Mouse (Mus musculus) liver, embryonic 15.5 days (tissue): Measurements from ENCODE around the gene Icmt. TPM values are rescaled to one million over a fixed set of nuclear protein-coding genes. Genes with fewer than 3 reads are reported as not detected.
A peak's percentile ranks its signal among the peaks of the same experiment; 100 is the strongest.

ENCODE experiments used
- ATAC-seq: fragments of 200-750 bp; cut with Nextera tagmentation; 2 replicates; pipeline ENCODE4 v1.8.0; 2017; ENCODE audit warnings: moderate number of reproducible peaks, mild to moderate bottlenecking, moderate library complexity; ENCODE audit not compliant: insufficient read depth
- H3K27ac ChIP-seq: fragments of 300-500 bp; sonication (generic); replicated peaks from 2 replicates; pipeline ENCODE4 v1.5.1; 2015; ENCODE audit warnings: mild to moderate bottlenecking, inconsistent platforms
- H3K27me3 ChIP-seq: fragments of 300-500 bp; sonication (generic); 2 replicates; pipeline ENCODE4 v1.6.1; 2015; ENCODE audit warnings: mild to moderate bottlenecking, inconsistent platforms
- H3K36me3 ChIP-seq: fragments of 300-500 bp; sonication (generic); replicated peaks from 2 replicates; pipeline ENCODE4 v1.6.1; 2015; ENCODE audit warnings: moderate library complexity, mild to moderate bottlenecking, inconsistent platforms
- H3K4me1 ChIP-seq: fragments of 300-500 bp; sonication (generic); replicated peaks from 2 replicates; pipeline ENCODE4 v1.6.1; 2015; ENCODE audit warnings: inconsistent platforms
- H3K4me2 ChIP-seq: fragments of 300-500 bp; sonication (generic); 2 replicates; pipeline ENCODE4 v1.6.1; 2015; ENCODE audit warnings: moderate library complexity, mild to moderate bottlenecking, inconsistent platforms
- H3K4me3 ChIP-seq: fragments of 300-500 bp; sonication (generic); replicated peaks from 2 replicates; pipeline ENCODE4 v1.5.1; 2015; ENCODE audit warnings: mild to moderate bottlenecking, inconsistent platforms
- H3K9ac ChIP-seq: fragments of 300-500 bp; sonication (generic); 2 replicates; pipeline ENCODE4 v1.6.1; 2015; ENCODE audit warnings: moderate library complexity, mild to moderate bottlenecking, inconsistent platforms
- H3K9me3 ChIP-seq: fragments of 300-500 bp; sonication (generic); replicated peaks from 2 replicates; pipeline ENCODE4 v1.6.1; 2016; ENCODE audit warnings: inconsistent platforms
- WGBS: fragments of 180-500 bp; shearing (Covaris S2); methylation state at CpG from one replicate; pipeline ENCODE4 v1.1.7; 2015; ENCODE audit warnings: mixed read lengths; ENCODE audit not compliant: insufficient replicate concordance; 5-methylcytosine and 5-hydroxymethylcytosine counted together
- polyA plus RNA-seq: library from polyadenylated mRNA; unstranded; fragments of >200 nt; fragmentation: Nextera tagmentation; extraction: Ambion mirVana; gene quantifications from 2 replicates; pipeline ENCODE4 v1.2.1, GENCODE M21; 2015

Gene Icmt
- polyA plus RNA-seq, 1 experiment from 2014 or later: 7.6 TPM

DNA sequence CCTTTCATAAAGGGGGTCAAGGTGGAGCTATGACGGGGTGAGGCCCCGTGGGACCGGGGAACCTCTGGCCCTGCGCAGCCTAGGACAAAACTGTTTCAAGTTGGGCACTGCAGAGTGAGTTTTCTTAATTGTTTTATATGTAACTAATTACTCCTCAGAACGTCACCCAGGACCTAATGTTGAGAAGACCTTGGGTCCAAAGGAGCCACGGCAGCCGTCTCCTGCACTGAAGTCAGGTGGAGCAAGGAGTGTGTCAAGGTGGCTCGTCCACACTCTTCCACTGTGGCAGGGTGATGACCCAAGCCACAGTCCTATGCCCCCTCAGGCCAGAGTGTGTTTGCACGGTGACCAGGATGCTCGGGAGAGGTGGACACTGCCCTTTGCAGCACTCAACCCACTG lies 6.1 kb downstream of the Icmt start:
- H3K36me3 ChIP-seq: peaks cover 50% of the 10 kb centered on the region
- 78% methylated on average over 10 of the region's 10 CpGs for WGBS
- ATAC-seq: no peak

DNA sequence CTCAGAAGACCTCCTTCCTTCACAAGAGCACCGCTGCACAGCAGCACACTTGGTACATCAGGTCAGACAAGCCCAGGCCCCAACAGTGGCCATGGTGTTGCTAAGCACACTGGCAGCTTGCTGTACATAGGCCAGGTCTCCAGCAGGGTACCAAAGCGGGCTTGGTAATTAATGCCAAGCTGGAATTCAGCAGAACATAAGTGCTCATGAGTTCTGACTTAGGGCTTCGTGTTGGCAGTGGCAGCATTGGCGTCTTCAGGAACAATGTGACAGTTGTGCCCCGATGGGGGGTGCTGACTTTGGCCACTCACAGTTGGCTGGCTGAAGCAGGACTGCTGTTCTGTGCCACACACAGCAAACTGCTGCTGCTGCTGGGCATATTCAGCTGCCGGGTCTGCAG lies 7.7 kb downstream of the Icmt start:
- Histone ChIP-seq H3K4me1 (no peaks in the 10 kb centered on the region), H3K9me3 (no peaks in the 10 kb centered on the region), H3K4me3 (no peak overlapping the region), H3K36me3 (peaks cover 48% of the 10 kb centered on the region), H3K27me3 (no peaks in the 10 kb centered on the region), H3K9ac (no peak overlapping the region), H3K27ac (no peak overlapping the region), H3K4me2 (no peak overlapping the region)
- 80% methylated on average over 6 of the region's 6 CpGs for WGBS
- ATAC-seq: no peak

More for the DNA sequence above, 6.1 kb downstream of the Icmt start:
- no peak overlapping the region for H3K9ac ChIP-seq
- H3K4me1 ChIP-seq: peaks cover 9% of the 10 kb centered on the region
- H3K4me3 ChIP-seq: no peak overlapping the region
- H3K27me3 ChIP-seq: no peaks in the 10 kb centered on the region
- no peak overlapping the region for H3K27ac ChIP-seq
- no peaks in the 10 kb centered on the region for H3K9me3 ChIP-seq
- no peak overlapping the region for H3K4me2 ChIP-seq

DNA sequence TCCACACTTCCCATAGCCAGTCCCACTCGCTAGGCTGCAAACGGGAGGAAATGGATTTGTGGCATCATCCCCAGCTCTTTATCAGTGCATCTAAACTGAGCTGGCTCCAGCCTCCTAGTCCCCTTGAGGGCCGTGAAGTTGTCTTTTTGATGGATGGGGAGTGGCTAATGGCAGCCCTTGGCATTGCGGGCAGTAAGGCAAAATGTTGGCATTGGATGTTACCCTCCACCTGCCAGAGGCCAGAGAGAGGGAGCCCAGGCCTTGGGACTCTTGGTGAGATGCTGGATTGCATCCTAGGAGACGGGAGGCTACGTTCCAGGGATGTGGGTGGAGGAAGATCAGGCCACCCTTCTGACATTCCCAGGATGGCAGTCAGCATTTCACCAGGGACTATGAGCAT lies 9.0 kb downstream of the Icmt start:
- Histone ChIP-seq H3K9ac (no peak overlapping the region), H3K4me3 (no peak overlapping the region), H3K4me2 (no peak overlapping the region), H3K9me3 (no peaks in the 10 kb centered on the region), H3K27ac (no peak overlapping the region), H3K4me1 (no peaks in the 10 kb centered on the region), H3K36me3 (peaks cover 36% of the 10 kb centered on the region), H3K27me3 (peaks cover 12% of the 10 kb centered on the region)
- 66% methylated on average over 6 of the region's 6 CpGs for WGBS
- no peak for ATAC-seq

DNA sequence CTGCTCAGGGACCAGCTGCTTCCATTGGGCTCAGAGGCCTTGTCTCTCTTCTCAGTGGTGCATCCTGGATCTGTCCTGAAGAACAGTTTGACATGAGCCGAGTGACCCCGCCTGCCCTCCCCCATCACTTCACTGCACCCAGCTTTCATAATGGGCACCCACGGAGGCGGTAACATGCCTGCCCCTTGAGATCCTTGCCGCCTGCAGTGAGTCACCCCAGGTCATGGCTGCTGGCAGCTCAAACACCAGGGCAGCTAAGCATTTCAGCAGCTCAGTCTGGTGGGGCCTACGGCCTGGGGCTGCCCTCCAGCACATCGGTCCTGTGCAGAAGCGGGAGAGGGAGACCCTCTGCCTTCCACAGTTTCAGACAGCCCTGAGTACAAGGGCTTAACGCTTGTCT lies 10.5 kb downstream of the Icmt start:
- H3K27ac ChIP-seq: no peak overlapping the region
- WGBS: 78% methylated on average over 9 of the region's 9 CpGs

DNA sequence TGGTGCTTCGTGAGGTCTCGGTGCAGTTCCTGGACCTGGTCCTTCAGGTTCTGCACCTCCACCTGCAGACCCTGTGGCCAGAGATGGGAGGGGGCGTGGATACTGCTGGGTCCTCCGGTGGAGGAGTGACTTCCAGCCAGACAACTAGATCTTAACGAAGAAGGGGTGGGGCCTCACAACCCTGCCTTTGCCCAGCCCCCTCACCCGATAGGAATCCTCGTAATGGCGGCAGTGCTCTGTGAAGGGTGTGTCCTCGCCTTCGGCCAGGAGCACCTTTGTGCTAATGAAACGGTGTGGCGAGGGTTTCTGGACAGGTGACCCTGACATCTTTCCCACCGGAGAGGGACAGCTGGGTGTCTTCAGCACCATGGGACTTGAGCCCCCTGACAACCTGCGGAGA lies 15.2 kb downstream of the Icmt start:
- no peak for ATAC-seq
- 6% methylated on average over 14 of the region's 14 CpGs for WGBS
- Histone ChIP-seq H3K4me3 (no peak overlapping the region), H3K9ac (no peak overlapping the region), H3K27me3 (peaks cover 74% of the 10 kb centered on the region), H3K27ac (no peak overlapping the region), H3K9me3 (no peaks in the 10 kb centered on the region), H3K4me1 (peaks cover 16% of the 10 kb centered on the region), H3K4me2 (peak overlapping the region; percentile 15; the same call in 1 of the 2 replicates), H3K36me3 (no peaks in the 10 kb centered on the region)

More for the DNA sequence above, 10.5 kb downstream of the Icmt start:
- Histone ChIP-seq H3K4me3 (no peak overlapping the region), H3K9ac (no peak overlapping the region), H3K4me2 (no peak overlapping the region), H3K9me3 (no peaks in the 10 kb centered on the region), H3K27me3 (peaks cover 28% of the 10 kb centered on the region), H3K36me3 (peaks cover 23% of the 10 kb centered on the region), H3K4me1 (peaks cover 5% of the 10 kb centered on the region)
- no peak for ATAC-seq

DNA sequence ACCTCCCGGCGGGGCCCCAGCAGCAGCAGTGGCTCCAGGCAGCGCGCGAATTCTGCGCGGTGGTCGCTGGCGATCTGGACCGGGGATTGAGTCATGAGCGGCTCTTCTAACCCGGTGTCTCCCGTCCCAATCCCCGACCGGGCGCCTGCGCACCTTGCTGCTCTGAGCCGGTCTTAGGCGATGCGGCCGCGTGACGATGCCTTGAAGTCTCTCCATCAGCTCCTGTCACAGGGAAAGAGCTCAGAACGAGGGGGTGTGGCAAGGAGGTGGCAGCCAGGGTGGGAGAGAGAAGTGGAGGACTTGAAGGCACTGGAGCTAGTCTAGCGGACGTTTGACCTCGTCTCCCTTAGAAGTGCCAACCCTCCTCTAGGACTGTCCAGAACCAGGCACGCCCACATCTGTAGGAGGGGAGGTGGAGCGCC lies 16.2 kb downstream of the Icmt start:
- no peak overlapping the region for H3K9ac ChIP-seq
- peaks cover 16% of the 10 kb centered on the region for H3K4me1 ChIP-seq
- ATAC-seq: no peak
- no peaks in the 10 kb centered on the region for H3K36me3 ChIP-seq
- H3K9me3 ChIP-seq: no peaks in the 10 kb centered on the region
- peak overlapping the region; percentile 24 for H3K4me3 ChIP-seq
- peak overlapping the region; percentile 47 for H3K4me2 ChIP-seq
- 1% methylated on average over 29 of the region's 29 CpGs for WGBS
- peaks cover 85% of the 10 kb centered on the region for H3K27me3 ChIP-seq
- H3K27ac ChIP-seq: no peak overlapping the region

DNA sequence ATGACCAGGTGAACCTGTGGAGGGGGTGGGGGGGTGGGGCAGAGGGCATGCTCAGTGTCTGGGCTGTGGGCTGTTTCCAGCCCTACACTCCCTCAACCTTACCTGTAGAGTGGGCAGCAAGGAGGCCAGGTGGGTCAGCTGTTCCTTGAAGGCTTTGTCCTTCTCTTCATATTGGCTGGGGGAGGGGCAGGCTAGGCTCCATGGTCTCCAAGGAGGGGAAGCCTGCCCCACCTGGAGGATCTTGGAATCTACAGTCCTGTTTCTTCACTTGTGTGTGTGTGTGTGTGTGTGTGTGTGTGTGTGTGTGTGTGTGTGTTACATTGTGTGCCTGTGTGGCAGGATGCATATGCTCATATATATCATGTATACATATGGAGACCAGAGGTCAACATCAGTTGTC lies 16.9 kb downstream of the Icmt start:
- Histone ChIP-seq H3K9me3 (no peaks in the 10 kb centered on the region), H3K27ac (no peak overlapping the region), H3K4me1 (peaks cover 22% of the 10 kb centered on the region), H3K27me3 (peaks cover 92% of the 10 kb centered on the region), H3K9ac (no peak overlapping the region), H3K4me3 (no peak overlapping the region), H3K36me3 (no peaks in the 10 kb centered on the region), H3K4me2 (no peak overlapping the region)
- ATAC-seq: no peak

DNA sequence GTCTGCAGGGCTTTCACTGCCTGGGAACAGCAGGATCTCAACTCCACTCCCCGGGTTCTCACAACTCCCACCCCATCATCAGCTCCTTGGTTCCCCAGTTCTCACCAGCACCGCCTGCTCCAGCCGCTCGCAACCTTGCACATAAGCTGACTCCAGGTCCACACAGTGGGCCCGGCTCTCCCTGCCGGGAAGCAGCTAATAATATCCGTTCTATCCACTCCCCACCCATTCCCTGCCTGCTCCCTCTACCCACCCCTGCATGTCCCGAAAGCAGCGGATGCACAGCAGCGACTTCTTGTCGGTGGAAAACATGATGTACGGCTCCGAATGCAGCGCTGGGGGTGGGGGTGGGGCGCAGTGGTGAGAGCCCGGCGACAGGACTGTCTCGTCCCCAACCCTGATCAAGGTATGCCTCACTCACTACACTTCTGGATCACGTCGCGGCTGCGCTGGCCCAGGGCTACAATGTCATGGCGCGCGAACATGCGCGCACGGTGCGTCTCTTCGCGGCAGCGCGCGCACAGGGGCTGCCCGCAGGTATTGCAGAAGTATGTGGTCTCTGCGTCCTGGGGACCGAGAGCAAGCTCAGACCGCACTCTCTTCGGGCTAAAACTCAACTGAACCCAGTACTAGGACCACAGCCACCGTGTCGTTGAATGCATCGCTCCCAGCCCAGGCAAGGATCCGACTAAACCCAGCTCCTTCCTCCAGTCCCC lies 18.6 kb downstream of the Icmt start:
- no peak for ATAC-seq
- peaks cover 22% of the 10 kb centered on the region for H3K4me1 ChIP-seq
- H3K36me3 ChIP-seq: no peaks in the 10 kb centered on the region
- no peak overlapping the region; the same call in 1 of the 2 replicates for H3K4me3 ChIP-seq
- peak overlapping the region; percentile 15 for H3K4me2 ChIP-seq
- H3K9ac ChIP-seq: no peak overlapping the region
- no peak overlapping the region for H3K27ac ChIP-seq
- H3K27me3 ChIP-seq: peaks cover 89% of the 10 kb centered on the region
- no peaks in the 10 kb centered on the region for H3K9me3 ChIP-seq
- WGBS: 2% methylated on average over 43 of the region's 43 CpGs

DNA sequence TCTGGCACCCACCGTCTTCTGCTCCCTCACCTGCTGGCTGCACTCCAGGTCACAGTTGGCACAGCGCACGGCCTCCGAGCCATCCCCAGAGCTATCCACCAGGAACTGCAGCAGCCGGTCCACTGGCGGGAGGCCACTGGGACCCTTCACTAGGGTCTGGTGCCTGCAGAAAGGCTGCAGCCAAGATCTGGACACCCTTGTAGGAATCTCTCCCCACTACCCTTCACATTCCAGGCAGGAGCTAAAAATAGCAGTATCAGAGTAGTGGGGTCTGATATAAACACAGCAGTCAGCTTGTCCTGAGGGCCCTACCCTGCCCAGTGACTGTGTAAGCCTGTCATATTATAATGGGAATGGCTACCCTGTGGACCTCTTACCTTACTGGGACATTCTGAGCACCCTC lies 20.6 kb downstream of the Icmt start:
- no peak overlapping the region for H3K9ac ChIP-seq
- H3K27me3 ChIP-seq: peaks cover 73% of the 10 kb centered on the region
- no peaks in the 10 kb centered on the region for H3K36me3 ChIP-seq
- no peak overlapping the region for H3K4me3 ChIP-seq
- WGBS: 74% methylated on average over 6 of the region's 6 CpGs
- H3K4me2 ChIP-seq: no peak overlapping the region
- no peak for ATAC-seq
- no peak overlapping the region for H3K27ac ChIP-seq
- peaks cover 16% of the 10 kb centered on the region for H3K4me1 ChIP-seq
- H3K9me3 ChIP-seq: no peaks in the 10 kb centered on the region

DNA sequence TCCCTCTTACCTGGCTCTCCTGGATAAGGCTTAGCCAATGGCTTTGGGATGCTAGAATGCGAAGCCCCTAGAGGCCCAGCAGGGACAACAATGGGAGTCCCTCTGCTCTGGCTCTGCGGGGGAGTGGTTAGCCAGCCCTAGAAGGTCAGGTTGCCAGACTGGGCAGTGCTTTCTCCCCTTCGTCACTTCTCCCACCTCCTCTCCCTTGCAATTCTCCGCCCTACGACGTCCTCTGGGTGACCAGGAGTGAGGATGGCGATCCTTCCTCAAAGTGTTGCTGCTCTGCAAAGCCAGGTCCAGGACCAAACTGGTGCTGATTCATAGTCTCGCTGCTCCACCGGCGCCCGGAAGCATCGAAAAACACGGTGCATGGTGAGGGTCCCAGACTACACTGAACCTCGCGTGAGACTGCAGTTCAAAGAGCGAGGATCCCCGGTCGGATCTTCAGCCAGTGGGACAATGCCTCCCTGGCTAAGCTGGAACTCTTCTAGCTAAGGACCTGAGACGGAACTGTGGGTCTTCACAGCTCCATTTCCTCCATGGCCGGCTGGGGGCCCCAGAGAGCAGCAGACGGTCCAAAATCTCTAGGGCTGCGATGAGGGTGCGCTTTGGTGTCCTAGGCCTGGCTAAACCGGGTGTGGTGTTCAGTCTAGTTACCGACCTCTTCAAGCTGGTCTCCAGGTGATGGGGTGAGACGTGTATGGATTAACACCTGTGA lies 21.6 kb downstream of the Icmt start, which contains the start of gene Rnf207:
Gene Rnf207, minus strand, starts transcription at position 477 of the 718 bp plus-strand sequence.
- Histone ChIP-seq H3K4me1 (0 out of 2 replicates have a peak, but pooled peaks cover 6% of the 10 kb centered on the region), H3K36me3 (no peaks in the 10 kb centered on the region), H3K27me3 (peaks cover 63% of the 10 kb centered on the region), H3K4me3 (0 out of 2 replicates have a peak within 1 kb of the TSS, but pooled peaks have one; percentile 10), H3K4me2 (peak within 1 kb of the TSS; percentile 49), H3K27ac (no peak within 1 kb of the TSS), H3K9ac (no peak within 1 kb of the TSS), H3K9me3 (no peaks in the 10 kb centered on the region)
- no peak for ATAC-seq
- WGBS: 6% methylated on average over 26 of the region's 26 CpGs

DNA sequence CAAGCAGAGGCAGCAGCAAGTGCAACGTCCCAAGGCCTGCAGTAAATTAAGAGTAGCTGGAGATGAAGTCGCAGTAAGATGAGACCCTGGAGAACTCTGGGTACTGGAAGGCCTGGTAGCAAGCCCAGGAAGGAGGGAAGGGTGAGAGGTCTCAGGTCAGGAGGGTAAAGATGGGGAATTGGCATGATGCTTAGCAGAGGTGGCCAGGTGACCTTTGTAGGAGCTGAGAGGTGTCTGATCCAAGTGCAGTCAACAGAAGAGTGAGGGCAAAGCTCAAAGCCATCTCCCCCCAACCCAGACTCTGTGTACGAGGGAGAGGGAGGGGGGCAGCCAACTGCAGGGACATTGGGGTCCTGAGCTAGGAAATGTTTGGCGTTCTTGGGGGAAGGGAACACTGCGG lies 24.4 kb downstream of the Icmt start:
- no peak overlapping the region for H3K4me3 ChIP-seq
- peaks cover 35% of the 10 kb centered on the region for H3K27me3 ChIP-seq
- no peak overlapping the region for H3K4me2 ChIP-seq
- no peaks in the 10 kb centered on the region for H3K9me3 ChIP-seq
- WGBS: 53% methylated on average over 5 of the region's 5 CpGs
- H3K4me1 ChIP-seq: peaks cover 22% of the 10 kb centered on the region
- no peaks in the 10 kb centered on the region for H3K36me3 ChIP-seq
- no peak overlapping the region for H3K9ac ChIP-seq
- H3K27ac ChIP-seq: no peak overlapping the region
- ATAC-seq: no peak
